Mouse (Mus musculus) ovary, adult 10 weeks (tissue): ENCODE data around the gene Lat2. TPM values are rescaled to one million over a fixed set of nuclear protein-coding genes. Genes with fewer than 3 reads are reported as not detected.

Experiments used
- polyA plus RNA-seq: library from polyadenylated mRNA; stranded (reverse); fragments of 350-450 nt; fragmentation: Illumina TruSeq; extraction: RNeasy Lipid Tissue Mini Kit (QIAGEN cat#74804); gene quantifications from one replicate; pipeline ENCODE4 v1.2.3, GENCODE M21; 2014

Lat2 gene
- polyA plus RNA-seq = 2.7 TPM

DNA sequence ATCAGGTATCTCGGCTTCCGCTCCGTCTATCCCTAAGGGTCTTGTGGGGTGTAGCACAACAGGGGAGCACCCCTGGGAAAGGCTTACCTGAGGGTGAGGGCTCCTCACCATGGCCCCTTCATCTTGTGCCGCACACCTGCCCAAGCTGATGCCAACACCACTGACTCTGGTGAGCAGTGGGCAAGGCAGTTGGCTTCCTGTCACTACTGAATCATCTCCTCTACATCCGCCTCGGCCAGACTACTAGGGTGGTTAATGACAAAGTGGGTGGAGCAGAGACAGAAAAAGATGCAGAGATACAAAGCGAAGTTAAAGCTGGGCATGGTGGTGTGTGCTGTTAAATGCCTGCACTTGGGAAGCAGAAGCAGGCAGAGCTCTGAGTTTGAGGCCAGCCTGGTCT is at the start of gene Lat2:
Gene Lat2 (minus strand): TSS at position 224 of the 400 bp plus-strand sequence.

DNA sequence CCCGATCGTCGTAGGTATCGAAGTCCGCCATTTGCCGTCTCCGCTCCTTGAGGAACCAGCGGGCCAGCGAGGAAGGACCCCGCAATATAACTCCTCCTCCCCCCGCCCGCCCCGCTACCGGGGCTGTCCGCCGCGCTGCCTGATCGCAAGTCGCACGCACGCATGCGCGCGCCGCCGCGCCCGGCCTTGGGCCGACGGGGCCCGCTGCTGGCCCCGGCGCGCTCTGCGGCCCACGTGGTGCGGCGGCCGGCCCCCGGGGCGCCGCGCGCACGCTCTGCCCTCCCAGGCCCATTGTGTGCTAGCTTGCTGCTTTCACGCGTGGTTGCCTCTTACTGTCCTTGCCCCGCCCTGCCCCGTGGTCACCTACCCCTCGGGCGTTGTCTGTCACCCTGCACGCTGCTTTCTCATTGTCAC is 24.5 kb upstream of the Lat2 start, which contains the start of gene Eif4h:
Gene Eif4h (minus strand): TSS at position 222 of the 414 bp plus-strand sequence.

DNA sequence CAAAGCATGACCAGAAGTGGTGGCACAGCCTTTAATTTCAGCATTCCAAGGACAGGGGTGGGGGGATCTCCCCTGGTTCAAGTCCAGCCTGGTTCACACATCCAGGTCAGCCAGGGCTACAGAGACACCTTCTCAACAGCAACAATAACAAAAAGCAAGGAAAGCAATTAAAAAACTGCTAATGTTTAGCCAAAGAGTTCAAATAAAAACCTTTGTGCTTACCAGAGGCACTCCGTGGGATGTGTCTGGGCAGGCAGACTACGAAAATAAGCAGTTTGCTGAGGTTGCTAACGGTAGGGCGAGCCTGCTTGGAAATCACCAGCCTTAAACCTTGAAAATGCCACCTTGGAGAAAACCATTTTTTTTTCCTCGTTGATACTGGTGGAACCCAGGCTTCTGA is 33.7 kb downstream of the Lat2 start, which contains the start of gene Rfc2:
Gene Rfc2 (plus strand): TSS at position 221 of the 400 bp plus-strand sequence.

DNA sequence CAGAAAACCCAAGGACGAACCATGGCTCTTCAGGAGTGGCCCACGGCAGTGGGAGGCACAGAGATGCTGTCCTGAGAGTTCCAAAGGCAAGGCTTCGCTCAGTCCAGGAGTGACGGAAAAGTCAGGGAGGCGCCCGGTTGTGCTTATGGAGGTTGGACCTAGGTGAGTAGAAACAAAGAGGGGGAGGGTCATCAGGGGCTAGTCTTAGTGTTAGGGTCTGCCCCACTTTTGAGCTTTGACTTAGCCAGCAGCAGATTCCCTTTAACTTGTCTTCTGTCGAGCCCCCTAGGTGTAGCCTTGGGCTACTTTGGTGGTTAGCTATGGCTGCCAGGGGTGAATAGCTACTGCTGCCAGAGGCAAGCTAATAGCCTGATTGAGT is 54.8 kb downstream of the Lat2 start, which contains the start of gene Syna:
Gene Syna (minus strand): TSS at position 101 of the 379 bp plus-strand sequence.

DNA sequence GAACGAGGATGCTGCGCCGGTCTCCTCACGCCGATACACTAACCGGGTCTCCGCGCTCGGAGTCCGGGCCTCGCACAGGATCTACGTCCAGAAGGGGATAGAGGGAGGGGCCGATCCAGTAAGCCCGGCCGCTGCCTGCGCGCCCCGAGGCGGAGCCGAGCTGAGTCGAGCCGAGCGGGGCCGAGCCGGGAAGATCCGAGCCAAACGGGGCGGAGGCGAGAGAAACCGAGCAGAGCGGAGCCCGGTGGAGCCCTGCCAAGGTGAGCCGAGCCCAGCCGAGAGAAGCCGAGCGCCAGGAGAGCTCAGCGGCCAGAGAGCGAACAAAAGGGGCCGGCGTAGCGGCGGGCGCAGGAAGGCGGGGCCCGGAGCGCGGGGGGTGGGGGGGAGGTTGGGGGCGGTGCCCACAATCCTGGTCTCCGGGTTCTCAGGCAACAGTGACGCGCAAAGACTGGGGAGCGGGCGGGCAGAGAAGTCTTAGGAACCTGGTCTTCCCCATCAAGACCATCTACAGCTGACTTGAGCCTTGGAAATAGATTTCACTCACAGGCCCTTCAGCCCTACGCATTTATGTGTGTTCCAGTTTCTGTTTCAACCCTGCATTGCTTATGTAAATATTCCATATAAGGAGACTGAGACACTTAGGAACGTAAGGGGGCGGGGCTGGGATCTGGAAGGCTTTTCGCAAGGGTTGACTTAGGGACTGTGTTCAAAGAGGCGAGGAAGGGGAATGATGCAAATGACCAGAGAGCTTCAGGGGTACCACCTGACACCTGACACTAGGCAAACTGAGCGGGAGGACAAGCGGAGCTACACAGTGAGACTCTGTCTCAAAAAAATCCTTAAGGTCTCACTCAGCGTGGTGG is 62.5 kb downstream of the Lat2 start, which contains the start of gene Clip2:
Gene Clip2 (minus strand): TSS at position 325 of the 863 bp plus-strand sequence.

Other genes starting within 250 kb of the Lat2 start
- 8.1 TPM for gene Gtf2ird1, start 158.3 kb downstream of the Lat2 start, polyA plus RNA-seq
- 0.48 TPM for gene Clip2, start 62.6 kb downstream of the Lat2 start, polyA plus RNA-seq
- not detected for gene Syna, start 54.9 kb downstream of the Lat2 start, polyA plus RNA-seq
- gene Rfc2, start 33.7 kb downstream of the Lat2 start, polyA plus RNA-seq = 7.3 TPM
- gene Eif4h, start 24.5 kb upstream of the Lat2 start, polyA plus RNA-seq = 115 TPM
- gene Limk1, start 73.6 kb upstream of the Lat2 start, polyA plus RNA-seq = 0.34 TPM
- gene Eln, start 132.3 kb upstream of the Lat2 start, polyA plus RNA-seq = 3.2 TPM